Mouse (Mus musculus): ENCODE results near the gene Gprc5b.

- TF ChIP-seq CTCF (IDR thresholded peaks at IDR 0.05; ENCODE audit: borderline replicate concordance, extremely low read depth, insufficient read depth, insufficient read length) = no peak
- TF ChIP-seq POLR2A (IDR thresholded peaks at IDR 0.05; ENCODE audit: borderline replicate concordance, extremely low read depth, insufficient read depth, insufficient read length, poor library complexity, severe bottlenecking) = no peak
Observed at GRCm38 (mm10) chr7:118927279-118927678, 67.7 kb downstream of the Gprc5b start.
